Mouse (Mus musculus): ENCODE data around the gene Vmn2r79. TPM values are rescaled to one million over a fixed set of nuclear protein-coding genes. Genes with fewer than 3 reads are reported as not detected.
"Not testable (repeated sequence)": the region's sequence is repeated elsewhere in the genome, so short reads cannot be mapped to it uniquely, and the experiment has no call there.

The Vmn2r79 gene
- polyA plus RNA-seq (2015; fragmentation: Nextera tagmentation; extraction: Ambion mirVana): not detected in 2 replicates

DNA sequence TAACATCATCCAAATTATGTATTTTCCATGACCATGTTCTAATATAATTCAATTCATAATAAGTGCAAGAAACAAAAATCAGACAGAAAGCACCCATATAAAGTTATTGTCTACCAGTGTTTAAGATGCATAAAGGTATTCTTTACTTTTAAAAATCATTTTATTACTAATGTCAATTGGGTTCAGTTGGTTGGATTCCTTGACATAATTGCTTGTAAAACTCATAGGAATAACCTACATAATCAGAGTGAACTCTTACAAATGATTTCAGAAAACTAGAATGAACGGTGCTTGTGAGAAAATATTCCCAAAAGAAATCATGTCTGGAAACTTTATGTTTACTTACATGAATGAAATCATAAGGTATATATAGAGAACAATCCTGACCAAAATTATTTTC lies at the start of gene Vmn2r79:
TSS of gene Vmn2r79 (plus strand) at position 301 of the 400 bp plus-strand sequence.
- 86% methylated on average over 1 of the region's 1 CpGs for WGBS
- not testable (repeated sequence) for H3K36me3 ChIP-seq; H3K27me3 ChIP-seq; H3K4me1 ChIP-seq (replicated peaks); H3K4me2 ChIP-seq; H3K9me3 ChIP-seq; H3K9ac ChIP-seq; H3K4me3 ChIP-seq; ATAC-seq (ENCODE audit: low read depth); H3K27ac ChIP-seq (replicated peaks)

DNA sequence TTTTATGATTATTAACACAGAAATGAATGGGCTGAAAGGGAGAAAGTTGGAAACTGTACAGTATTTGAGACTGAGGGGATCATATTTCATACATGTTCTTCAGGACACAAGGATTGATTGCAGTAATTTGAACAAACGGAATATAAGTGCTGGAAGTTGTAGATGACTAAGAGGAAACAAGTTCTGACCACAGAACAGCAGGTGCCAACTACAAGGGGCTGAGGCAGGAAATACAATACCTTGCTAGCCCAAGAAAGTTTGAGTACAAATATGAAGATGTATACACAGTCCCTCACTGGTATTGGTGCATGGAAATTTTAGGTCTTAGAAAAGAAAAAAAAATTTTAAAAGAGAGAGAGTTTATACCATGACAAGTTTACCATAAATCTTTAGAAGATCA lies 1.2 kb upstream of the Vmn2r79 start:
- Histone ChIP-seq H3K36me3 (no peaks in the 10 kb centered on the region), H3K4me1 (replicated peaks) (no peaks in the 10 kb centered on the region), H3K27ac (replicated peaks) (no peak overlapping the region), H3K27me3 (no peaks in the 10 kb centered on the region), H3K4me3 (no peak overlapping the region), H3K9ac (no peak overlapping the region), H3K9me3 (no peaks in the 10 kb centered on the region), H3K4me2 (no peak overlapping the region)
- 70% methylated on average over 1 of the region's 1 CpGs for WGBS
- ATAC-seq (ENCODE audit: low read depth): no peak

DNA sequence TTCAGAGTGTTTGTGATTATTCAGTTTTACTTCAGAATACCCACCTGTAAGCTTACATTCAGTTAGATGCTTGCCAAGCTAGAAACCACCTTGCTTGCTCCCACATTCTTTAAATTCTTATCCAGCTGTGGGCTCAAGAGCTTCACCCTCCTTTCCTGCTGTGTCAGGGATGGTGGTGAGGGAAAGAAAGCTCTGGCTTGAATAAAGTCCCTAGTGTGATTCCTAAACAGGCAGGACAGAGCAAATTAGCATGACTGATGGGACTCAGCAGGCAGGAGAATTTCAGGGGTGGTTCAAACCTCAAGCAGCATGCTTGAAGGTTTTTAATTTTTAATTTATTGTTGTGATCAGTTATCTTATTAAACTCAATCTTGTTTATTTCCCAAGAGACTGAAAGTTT lies 30.6 kb downstream of the Vmn2r79 start:
- not testable (repeated sequence) for H3K9ac ChIP-seq; H3K36me3 ChIP-seq; H3K27me3 ChIP-seq; H3K4me2 ChIP-seq; H3K4me1 ChIP-seq (replicated peaks); H3K9me3 ChIP-seq; ATAC-seq (ENCODE audit: low read depth); H3K27ac ChIP-seq (replicated peaks); H3K4me3 ChIP-seq

DNA sequence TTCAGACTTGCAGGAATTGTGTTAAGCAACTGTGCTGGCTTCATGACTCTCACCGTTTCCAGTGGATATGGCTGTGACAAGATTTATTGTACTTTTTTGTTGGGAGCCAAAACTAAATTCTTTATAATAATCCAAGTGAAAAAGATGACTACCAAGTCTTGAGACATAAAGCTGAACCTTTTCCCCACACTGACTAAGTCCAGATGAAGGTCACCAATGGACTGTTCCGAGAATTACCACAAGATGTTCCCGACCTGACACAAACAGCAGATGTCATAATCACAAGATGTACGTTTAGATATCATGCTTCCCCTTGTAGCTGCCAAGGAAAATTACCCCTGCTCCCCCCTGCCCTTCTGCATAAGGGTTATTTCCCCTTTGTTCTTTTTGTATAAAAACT lies 67.7 kb downstream of the Vmn2r79 start:
- no peaks in the 10 kb centered on the region for H3K27me3 ChIP-seq
- no peak overlapping the region for H3K27ac ChIP-seq (replicated peaks)
- ATAC-seq (ENCODE audit: low read depth): no peak
- no peaks in the 10 kb centered on the region for H3K9me3 ChIP-seq
- H3K36me3 ChIP-seq: no peaks in the 10 kb centered on the region
- H3K4me1 ChIP-seq (replicated peaks): no peaks in the 10 kb centered on the region
- whole genome bisulfite sequencing: 83% methylated on average over 4 of the region's 4 CpGs
- H3K9ac ChIP-seq: no peak overlapping the region
- H3K4me2 ChIP-seq: no peak overlapping the region
- H3K4me3 ChIP-seq: no peak overlapping the region

Other genes with a start within 250 kb of the Vmn2r79 start
- gene Folh1, start 220.2 kb upstream of the Vmn2r79 start, polyA plus RNA-seq (2015; fragmentation: Nextera tagmentation; extraction: Ambion mirVana): 0.30 and 0.43 TPM in 2 replicates
- gene Vmn2r77, start 201.1 kb upstream of the Vmn2r79 start, polyA plus RNA-seq (2015; fragmentation: Nextera tagmentation; extraction: Ambion mirVana): not detected in 2 replicates
- gene Vmn2r78, start 81.0 kb upstream of the Vmn2r79 start, polyA plus RNA-seq (2015; fragmentation: Nextera tagmentation; extraction: Ambion mirVana): not detected in 2 replicates
- gene Nox4, start 250.0 kb downstream of the Vmn2r79 start, polyA plus RNA-seq (2015; fragmentation: Nextera tagmentation; extraction: Ambion mirVana): 1.8 and 2.7 TPM in 2 replicates